Mouse (Mus musculus) adrenal gland, postnatal 14 days (tissue): Measurements from ENCODE around the gene Rxfp4. TPM values are rescaled to one million over a fixed set of nuclear protein-coding genes. Genes with fewer than 3 reads are reported as not detected.

ENCODE experiments used
- DNase-seq: peaks from one replicate; pipeline ENCODE4 v3.0.0; 2021; ENCODE audit warnings: mixed read lengths
- total RNA-seq: library from RNA; stranded (reverse); gene quantifications from 2 replicates; pipeline ENCODE4 v1.2.3, GENCODE M21; 2021

The Rxfp4 gene
- total RNA-seq, 1 experiment from 2014 or later, result not detected

- no peak for DNase-seq
These were observed 998 bp downstream of the Rxfp4 start for GRCm38 (mm10) chr3:88651669-88652618.

- DNase-seq, result no peak
These were observed 2.0 kb downstream of the Rxfp4 start for GRCm38 (mm10) chr3:88650713-88651504.

- DNase-seq, result no peak
These were observed 3.0 kb downstream of the Rxfp4 start for GRCm38 (mm10) chr3:88649967-88650366.

- DNase-seq, result no peak
These were observed 3.8 kb downstream of the Rxfp4 start for GRCm38 (mm10) chr3:88649186-88649585.

GRCm38 (mm10) chr3:88648452-88649168 is 4.3 kb downstream of the Rxfp4 start:
- DNase-seq, result peak; percentile 48

GRCm38 (mm10) chr3:88647779-88648413 is 5.0 kb downstream of the Rxfp4 start:
- no peak for DNase-seq

GRCm38 (mm10) chr3:88647076-88647475 is 5.9 kb downstream of the Rxfp4 start:
- no peak for DNase-seq

GRCm38 (mm10) chr3:88646426-88646995 is 6.4 kb downstream of the Rxfp4 start:
- DNase-seq, result no peak

GRCm38 (mm10) chr3:88645937-88646336 is 7.0 kb downstream of the Rxfp4 start:
- no peak for DNase-seq

GRCm38 (mm10) chr3:88643078-88643477 is 9.9 kb downstream of the Rxfp4 start:
- no peak for DNase-seq

- DNase-seq, result peak; percentile 58
These were observed 12.3 kb downstream of the Rxfp4 start for GRCm38 (mm10) chr3:88640676-88641075.

GRCm38 (mm10) chr3:88639239-88639638 is 13.7 kb downstream of the Rxfp4 start:
- DNase-seq, result no peak

- DNase-seq, result no peak
These were observed 15.8 kb downstream of the Rxfp4 start for GRCm38 (mm10) chr3:88637134-88637533.

GRCm38 (mm10) chr3:88636555-88636986 is 16.4 kb downstream of the Rxfp4 start:
- DNase-seq, result no peak

- no peak for DNase-seq
These were observed 17.3 kb downstream of the Rxfp4 start for GRCm38 (mm10) chr3:88635506-88636275.

GRCm38 (mm10) chr3:88633056-88633455 is 19.9 kb downstream of the Rxfp4 start:
- no peak for DNase-seq

GRCm38 (mm10) chr3:88631921-88632587 is 20.9 kb downstream of the Rxfp4 start:
- peak; percentile 46 for DNase-seq

GRCm38 (mm10) chr3:88630849-88631341 is 22.0 kb downstream of the Rxfp4 start:
- DNase-seq, result peak; percentile 52

- DNase-seq, result no peak
These were observed 22.9 kb downstream of the Rxfp4 start for GRCm38 (mm10) chr3:88630018-88630417.

GRCm38 (mm10) chr3:88629244-88629643 is 23.7 kb downstream of the Rxfp4 start:
- no peak for DNase-seq
